Mouse (Mus musculus) forebrain, postnatal 0 days (tissue): Measurements from ENCODE around the gene 1700003F12Rik. TPM values are rescaled to one million over a fixed set of nuclear protein-coding genes. Genes with fewer than 3 reads are reported as not detected.
A peak's percentile ranks its signal among the peaks of the same experiment; 100 is the strongest.

ENCODE experiments used
- ATAC-seq: fragments of 200-750 bp; cut with Nextera tagmentation; 2 replicates; pipeline ENCODE4 v1.8.0; 2017; ENCODE audit warnings: mild to moderate bottlenecking, moderate library complexity
- DNase-seq: peaks from one replicate; pipeline ENCODE4 v3.0.0-alpha.2; 2015
- H3K27ac ChIP-seq: fragments of 300-500 bp; sonication (generic); 2 replicates; pipeline ENCODE4 v1.5.1; 2014; ENCODE audit warnings: low read depth, mild to moderate bottlenecking, antibody characterized with exemption, low read length, moderate library complexity, mixed read lengths
- H3K27me3 ChIP-seq: fragments of 300-500 bp; sonication (generic); 2 replicates; pipeline ENCODE4 v1.6.1; 2014; ENCODE audit warnings: mild to moderate bottlenecking, low read length, mixed read lengths; ENCODE audit not compliant: insufficient read depth
- H3K36me3 ChIP-seq: fragments of 300-500 bp; sonication (generic); 2 replicates; pipeline ENCODE4 v1.6.1; 2014; ENCODE audit warnings: mild to moderate bottlenecking, moderate library complexity; ENCODE audit not compliant: insufficient read depth
- H3K4me1 ChIP-seq: fragments of 300-500 bp; sonication (generic); 2 replicates; pipeline ENCODE4 v1.6.1; 2014; ENCODE audit warnings: antibody characterized with exemption; ENCODE audit not compliant: insufficient read depth
- H3K4me2 ChIP-seq: fragments of 300-500 bp; sonication (generic); 2 replicates; pipeline ENCODE4 v1.6.1; 2014; ENCODE audit warnings: low read depth, mild to moderate bottlenecking, moderate library complexity
- H3K4me3 ChIP-seq: fragments of 300-500 bp; sonication (generic); 2 replicates; pipeline ENCODE4 v1.5.1; 2014; ENCODE audit warnings: low read depth, low read length, mixed read lengths
- H3K9ac ChIP-seq: fragments of 300-500 bp; sonication (generic); 2 replicates; pipeline ENCODE4 v1.6.1; 2014; ENCODE audit warnings: mild to moderate bottlenecking
- H3K9me3 ChIP-seq: fragments of 300-500 bp; sonication (generic); 2 replicates; pipeline ENCODE4 v1.6.1; 2016; ENCODE audit warnings: low read length
- CTCF ChIP-seq: sonication (generic); IDR thresholded peaks from 2 replicates; pipeline ENCODE4 v1.5.1; 2016; ENCODE audit warnings: antibody characterized with exemption, control low read depth, low read depth
- WGBS: fragments of 180-500 bp; shearing (Covaris S2); extraction: QIAGEN DNeasy Blood & Tissue Kit; methylation state at CpG from one replicate; pipeline ENCODE4 v1.1.7; 2014; 5-methylcytosine and 5-hydroxymethylcytosine counted together
- polyA plus RNA-seq: library from polyadenylated mRNA; unstranded; fragments of >200 nt; fragmentation: Nextera tagmentation; extraction: Ambion mirVana; gene quantifications from 2 replicates; pipeline ENCODE4 v1.2.1, GENCODE M21; 2015
- total RNA-seq: library from RNA; depleted of rRNA; stranded (reverse); fragments of >200 nt; gene quantifications from 2 replicates; pipeline ENCODE4 v1.2.3, GENCODE M21; 2014

Gene 1700003F12Rik
- total and polyA plus RNA-seq, 2 experiments from 2014 or later: 1.7 to 2.8 TPM

- ATAC-seq: no peak
- peaks cover 40% of the 10 kb centered on the region for H3K36me3 ChIP-seq
Observed at GRCm38 (mm10) chr2:154534704-154535270, 12.1 kb upstream of the 1700003F12Rik start.

GRCm38 (mm10) chr2:154538310-154538709, 8.6 kb upstream of the 1700003F12Rik start:
- ATAC-seq (peak; percentile 35; the same call in 1 of the 2 replicates), DNase-seq (peak; percentile 44)
- Histone ChIP-seq H3K4me3 (no peak overlapping the region), H3K4me1 (peaks cover 10% of the 10 kb centered on the region; the same call in 1 of the 2 replicates), H3K9me3 (no peaks in the 10 kb centered on the region), H3K9ac (0 out of 2 replicates have a peak overlapping the region, but pooled peaks have one; percentile 3), H3K4me2 (no peak overlapping the region), H3K27me3 (no peaks in the 10 kb centered on the region), H3K36me3 (peaks cover 25% of the 10 kb centered on the region), H3K27ac (peak overlapping the region; percentile 46)
- WGBS: 18% methylated on average over 2 of the region's 2 CpGs
- TF ChIP-seq CTCF: no peak

More at GRCm38 (mm10) chr2:154534704-154535270, 12.1 kb upstream of the 1700003F12Rik start:
- peaks cover 10% of the 10 kb centered on the region; the same call in 1 of the 2 replicates for H3K4me1 ChIP-seq
- no peaks in the 10 kb centered on the region for H3K9me3 ChIP-seq
- 95% methylated on average over 12 of the region's 12 CpGs for WGBS
- H3K4me3 ChIP-seq: no peak overlapping the region
- H3K27me3 ChIP-seq: no peaks in the 10 kb centered on the region
- no peak overlapping the region for H3K4me2 ChIP-seq
- no peak overlapping the region for H3K27ac ChIP-seq
- DNase-seq: no peak
- TF ChIP-seq CTCF: no peak
- no peak overlapping the region for H3K9ac ChIP-seq

GRCm38 (mm10) chr2:154538710-154539109, 8.2 kb upstream of the 1700003F12Rik start:
- peaks cover 25% of the 10 kb centered on the region for H3K36me3 ChIP-seq
- H3K27ac ChIP-seq: peak overlapping the region; percentile 23; the same call in 1 of the 2 replicates
- no peak for TF ChIP-seq CTCF
- ATAC-seq (no peak), DNase-seq (no peak)
- no peaks in the 10 kb centered on the region for H3K9me3 ChIP-seq
- no peak overlapping the region for H3K4me3 ChIP-seq
- H3K4me1 ChIP-seq: peaks cover 10% of the 10 kb centered on the region; the same call in 1 of the 2 replicates
- 0 out of 2 replicates have a peak overlapping the region, but pooled peaks have one; percentile 3 for H3K9ac ChIP-seq
- no peaks in the 10 kb centered on the region for H3K27me3 ChIP-seq
- WGBS: 28% methylated on average over 3 of the region's 3 CpGs
- no peak overlapping the region for H3K4me2 ChIP-seq

- WGBS: 66% methylated on average over 3 of the region's 3 CpGs
- Histone ChIP-seq H3K4me3 (no peak overlapping the region), H3K27me3 (no peaks in the 10 kb centered on the region), H3K4me2 (no peak overlapping the region), H3K4me1 (peaks cover 10% of the 10 kb centered on the region; the same call in 1 of the 2 replicates), H3K36me3 (peaks cover 18% of the 10 kb centered on the region), H3K9me3 (no peaks in the 10 kb centered on the region), H3K9ac (no peak overlapping the region), H3K27ac (no peak overlapping the region)
- peak; percentile 81 for DNase-seq
- ATAC-seq: peak; percentile 21; the same call in 1 of the 2 replicates
- peak; percentile 85 for TF ChIP-seq CTCF
Observed at GRCm38 (mm10) chr2:154539720-154540119, 7.2 kb upstream of the 1700003F12Rik start.

- no peak for DNase-seq
- Histone ChIP-seq H3K9me3 (no peaks in the 10 kb centered on the region), H3K4me1 (peaks cover 10% of the 10 kb centered on the region; the same call in 1 of the 2 replicates), H3K36me3 (peaks cover 6% of the 10 kb centered on the region), H3K27ac (no peak overlapping the region), H3K4me3 (no peak overlapping the region), H3K4me2 (no peak overlapping the region), H3K27me3 (no peaks in the 10 kb centered on the region), H3K9ac (no peak overlapping the region)
- no peak for ATAC-seq
- WGBS: 89% methylated on average over 2 of the region's 2 CpGs
- TF ChIP-seq CTCF: peak; percentile 10; the same call in 1 of the 2 replicates
Observed at GRCm38 (mm10) chr2:154541630-154542029, 5.3 kb upstream of the 1700003F12Rik start.

- no peaks in the 10 kb centered on the region for H3K9me3 ChIP-seq
- WGBS: 51% methylated on average over 9 of the region's 9 CpGs
- H3K36me3 ChIP-seq: no peaks in the 10 kb centered on the region
- DNase-seq (peak; percentile 79), ATAC-seq (peak; percentile 86)
- peak overlapping the region; percentile 68 for H3K27ac ChIP-seq
- peaks cover 3% of the 10 kb centered on the region; the same call in 1 of the 2 replicates for H3K4me1 ChIP-seq
- H3K9ac ChIP-seq: no peak overlapping the region
- H3K4me2 ChIP-seq: no peak overlapping the region
- no peak overlapping the region for H3K4me3 ChIP-seq
- H3K27me3 ChIP-seq: no peaks in the 10 kb centered on the region
- 0 out of 2 replicates have a peak, but pooled peaks have one; percentile 9 for TF ChIP-seq CTCF
Observed at GRCm38 (mm10) chr2:154543567-154544347, 3.1 kb upstream of the 1700003F12Rik start.
